ENCODE assay signal across 7 mouse cellular contexts in genomic region chr2:128817387-128817785, GRCm38 (mm10). TPM values are rescaled to one million over a fixed set of nuclear protein-coding genes. Genes with fewer than 3 reads are reported as not detected.
DNase-seq lines count a peak whose midpoint lies in the region; ATAC-seq and TF ChIP-seq lines count a peak whose summit lies in the region.

No protein-coding gene starts in this region.

- peak overlapping the region; percentile 56 for H3K4me3 ChIP-seq in forebrain, embryonic 14.5 days (ENCODE audit: low read depth, low read length)
- peak overlapping the region; percentile 85 for H3K4me3 ChIP-seq in intestine, postnatal 0 days (ENCODE audit: low read depth, low read length)
- peak overlapping the region; percentile 72 for H3K4me3 ChIP-seq in lung, embryonic 14.5 days (ENCODE audit: low read depth, low read length)

- 0 out of 2 replicates have a peak overlapping the region, but pooled peaks have one; percentile 86 for H3K27ac ChIP-seq in forebrain, embryonic 14.5 days (ENCODE audit: low read depth, low read length)
- peak overlapping the region; percentile 82 for H3K27ac ChIP-seq in intestine, postnatal 0 days (ENCODE audit: low read depth, low read length)
- peak overlapping the region; percentile 80 for H3K27ac ChIP-seq in lung, embryonic 14.5 days (ENCODE audit: low read depth)

- peak overlapping the region; percentile 72 for H3K4me2 ChIP-seq in forebrain, embryonic 14.5 days (ENCODE audit: low read length)
- peak overlapping the region; percentile 64 for H3K4me2 ChIP-seq in intestine, postnatal 0 days (replicated peaks; ENCODE audit: low read depth)
- H3K4me2 ChIP-seq in lung, embryonic 14.5 days, result peak overlapping the region; percentile 75

- no peak overlapping the region for H3K9ac ChIP-seq in forebrain, embryonic 14.5 days (ENCODE audit: low read length)
- 0 out of 2 replicates have a peak overlapping the region, but pooled peaks have one; percentile 32 for H3K9ac ChIP-seq in intestine, postnatal 0 days (ENCODE audit: low read depth, low read length)
- peak overlapping the region; percentile 38; the same call in 1 of the 2 replicates for H3K9ac ChIP-seq in lung, embryonic 14.5 days

- no peaks in the 10 kb centered on the region for H3K9me3 ChIP-seq in forebrain, embryonic 14.5 days (replicated peaks; ENCODE audit: control insufficient read depth, low read length)
- no peaks in the 10 kb centered on the region for H3K9me3 ChIP-seq in intestine, postnatal 0 days (ENCODE audit: control insufficient read depth)
- H3K9me3 ChIP-seq in lung, embryonic 14.5 days (ENCODE audit: low read depth, low read length), result no peaks in the 10 kb centered on the region

- H3K36me3 ChIP-seq in forebrain, embryonic 14.5 days (ENCODE audit: control insufficient read depth, insufficient read depth, low read length), result no peaks in the 10 kb centered on the region
- H3K36me3 ChIP-seq in intestine, postnatal 0 days (ENCODE audit: control insufficient read depth, insufficient read depth), result no peaks in the 10 kb centered on the region
- no peaks in the 10 kb centered on the region for H3K36me3 ChIP-seq in lung, embryonic 14.5 days (ENCODE audit: insufficient read depth)

- peak; percentile 34 for TF ChIP-seq CTCF in brain, embryonic 14.5 days (IDR thresholded peaks at IDR 0.05; ENCODE audit: borderline replicate concordance, extremely low read depth, insufficient read depth, insufficient read length)
- peak; percentile 79 for TF ChIP-seq CTCF in intestine, postnatal 0 days (IDR thresholded peaks at IDR 0.05; ENCODE audit: low read depth)
- peak; percentile 73 for TF ChIP-seq CTCF in lung, embryonic 14.5 days (IDR thresholded peaks at IDR 0.05; ENCODE audit: low read depth)

- peak; percentile 60 for DNase-seq in right cerebral cortex, adult 18-20 months
- DNase-seq in right cerebral cortex, postnatal 25 days, result no peak
- peak; percentile 92 for DNase-seq in brain, embryonic 14.5 days (ENCODE audit: low read depth)
- DNase-seq in forebrain, embryonic 14.5 days (ENCODE audit: low spot score), result peak; percentile 91
- peak; percentile 94 for DNase-seq in lung, embryonic 14.5 days
- DNase-seq in retina, postnatal 7 days (ENCODE audit: low read depth, low spot score), result peak; percentile 38

- H3K4me1 ChIP-seq in forebrain, embryonic 14.5 days (ENCODE audit: control insufficient read depth, insufficient read depth, low read length), result peaks cover 5% of the 10 kb centered on the region; the same call in 1 of the 2 replicates
- H3K4me1 ChIP-seq in intestine, postnatal 0 days (replicated peaks; ENCODE audit: control insufficient read depth, insufficient read depth, low read length), result 0 out of 2 replicates have a peak, but pooled peaks cover 6% of the 10 kb centered on the region
- H3K4me1 ChIP-seq in lung, embryonic 14.5 days (ENCODE audit: insufficient read depth), result no peaks in the 10 kb centered on the region

- peak; percentile 57; the same call in 1 of the 2 replicates for ATAC-seq in forebrain, embryonic 14.5 days
- no peak for ATAC-seq in intestine, postnatal 0 days
- peak; percentile 62 for ATAC-seq in lung, embryonic 14.5 days (ENCODE audit: insufficient read depth)

- 2% methylated on average over 7 of the region's 7 CpGs for whole genome bisulfite sequencing in forebrain, embryonic 14.5 days
- WGBS in intestine, postnatal 0 days, result 1% methylated on average over 7 of the region's 7 CpGs
- under 1% methylated on average over 7 of the region's 7 CpGs for WGBS in lung, embryonic 14.5 days

- no peaks in the 10 kb centered on the region for H3K27me3 ChIP-seq in forebrain, embryonic 14.5 days (replicated peaks; ENCODE audit: control insufficient read depth, insufficient read depth, low read length)
- no peaks in the 10 kb centered on the region for H3K27me3 ChIP-seq in intestine, postnatal 0 days (replicated peaks; ENCODE audit: control insufficient read depth, insufficient read depth, low read length)
- no peaks in the 10 kb centered on the region for H3K27me3 ChIP-seq in lung, embryonic 14.5 days (ENCODE audit: insufficient read depth, low read length)

- no peak for TF ChIP-seq POLR2A in brain, embryonic 14.5 days (IDR thresholded peaks at IDR 0.05; ENCODE audit: borderline replicate concordance, extremely low read depth, insufficient read depth, insufficient read length, poor library complexity, severe bottlenecking)

RNA-seq across cellular contexts. Expression of gene Tmem87b, which starts 0.5 kb away (rescaled TPM):
- polyA plus RNA-seq in brain, embryonic 14.5 days (2012; rRNA removed), result 26.6 and 28.3 TPM in 2 replicates
- polyA plus RNA-seq in forebrain, embryonic 14.5 days (2014; fragmentation: Nextera tagmentation; extraction: Ambion mirVana), result 28.0 and 36.8 TPM in 2 replicates
- polyA plus RNA-seq in intestine, postnatal 0 days (2015; fragmentation: Nextera tagmentation; extraction: Ambion mirVana), result 108 and 112 TPM in 2 replicates
- polyA plus RNA-seq in lung, embryonic 14.5 days (2014; fragmentation: Nextera tagmentation; extraction: Ambion mirVana), result 29.5 and 30.2 TPM in 2 replicates

RNA-seq across cellular contexts. Expression of gene Fbln7, which starts 45.4 kb away (rescaled TPM):
- 1.3 and 1.7 TPM in 2 replicates for polyA plus RNA-seq in brain, embryonic 14.5 days (2012; rRNA removed)
- polyA plus RNA-seq in forebrain, embryonic 14.5 days (2014; fragmentation: Nextera tagmentation; extraction: Ambion mirVana), result 1.5 and 2.0 TPM in 2 replicates
- polyA plus RNA-seq in intestine, postnatal 0 days (2015; fragmentation: Nextera tagmentation; extraction: Ambion mirVana), result 3.6 and 4.0 TPM in 2 replicates
- 7.5 and 9.1 TPM in 2 replicates for polyA plus RNA-seq in lung, embryonic 14.5 days (2014; fragmentation: Nextera tagmentation; extraction: Ambion mirVana)
